In the genomic region with DNA sequence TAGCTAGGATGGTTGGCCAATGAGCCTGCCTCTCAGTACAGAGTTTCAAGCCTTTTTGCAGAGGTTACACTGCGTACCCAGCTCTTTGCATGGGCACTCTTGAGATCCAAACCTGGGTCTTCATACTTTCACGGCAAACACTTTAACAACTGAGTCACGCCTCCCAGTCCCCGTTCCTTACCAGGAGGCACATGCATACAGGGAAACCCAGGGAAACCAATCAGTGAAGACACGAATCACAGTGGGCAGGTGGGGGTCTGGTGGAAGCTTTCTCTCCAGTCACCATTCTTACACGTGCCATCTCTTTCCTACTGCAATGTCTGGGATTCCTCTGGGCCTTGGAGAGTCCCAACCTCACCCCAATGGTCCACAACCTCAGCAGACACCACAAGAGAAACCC, we compare ENCODE assay signal across 16 mouse cellular contexts.
"Had no signal": no experiment of that assay in that cellular context is flagged by ENCODE, and none has a peak within 500 bp of the region (broad histone marks: within the 10 kb centered on the region; RNA-seq: fewer than 3 reads in every experiment).

No protein-coding gene starts in this region.

- H3K4me3 ChIP-seq: neural tube, embryonic 13.5 days; neural tube, embryonic 15.5 days; stomach, embryonic 15.5 days had no signal

- H3K9ac ChIP-seq: neural tube, embryonic 13.5 days; neural tube, embryonic 15.5 days; stomach, embryonic 15.5 days had no signal

- H3K27me3 ChIP-seq: neural tube, embryonic 13.5 days; neural tube, embryonic 15.5 days; stomach, embryonic 15.5 days had no signal

- DNase-seq: retina, postnatal 1 day; right cerebral cortex, adult 18-20 months; right cerebral cortex, postnatal 14 days; right cerebral cortex, postnatal 25 days; right cerebral cortex, postnatal 4 days; spleen, adult 18-20 months; thymus, adult 18-20 months; thymus, adult 2 months; thymus, postnatal 14 days; thymus, postnatal 25 days; thymus, postnatal 36 days; thymus, postnatal 4 days had no signal

- H3K27ac ChIP-seq: neural tube, embryonic 13.5 days; neural tube, embryonic 15.5 days; stomach, embryonic 15.5 days; stomach, postnatal 0 days had no signal

- H3K4me2 ChIP-seq: neural tube, embryonic 13.5 days; neural tube, embryonic 15.5 days; stomach, embryonic 15.5 days had no signal

- H3K9me3 ChIP-seq: neural tube, embryonic 13.5 days; neural tube, embryonic 15.5 days; stomach, embryonic 15.5 days had no signal

- H3K36me3 ChIP-seq: stomach, embryonic 15.5 days had no signal
